In genomic region chr11:84306158-84306742, GRCm38 (mm10) we compare ENCODE assay signal across 25 mouse cellular contexts.
DNase-seq lines count a peak whose midpoint lies in the region; ATAC-seq lines count a peak whose summit lies in the region.
"Had no signal": no experiment of that assay in that cellular context is flagged by ENCODE, and none has a peak within 500 bp of the region (broad histone marks: within the 10 kb centered on the region; RNA-seq: fewer than 3 reads in every experiment).

No protein-coding gene starts in this region.

- no peaks in the 10 kb centered on the region for H3K27me3 ChIP-seq in forebrain, embryonic 12.5 days
- no peaks in the 10 kb centered on the region for H3K27me3 ChIP-seq in forebrain, embryonic 16.5 days (replicated peaks; ENCODE audit: control insufficient read depth, insufficient read depth, low read length)
- no peaks in the 10 kb centered on the region for H3K27me3 ChIP-seq in midbrain, embryonic 11.5 days (ENCODE audit: control insufficient read depth, insufficient read depth, low read length)
- no peaks in the 10 kb centered on the region for H3K27me3 ChIP-seq in midbrain, embryonic 10.5 days (ENCODE audit: low read depth, poor library complexity, severe bottlenecking)
- H3K27me3 ChIP-seq: CH12.LX; forebrain, embryonic 15.5 days; hindbrain, embryonic 13.5 days had no signal

- H3K4me2 ChIP-seq in forebrain, embryonic 12.5 days, result no peak overlapping the region
- no peak overlapping the region for H3K4me2 ChIP-seq in forebrain, embryonic 16.5 days (ENCODE audit: low read length)
- H3K4me2 ChIP-seq in midbrain, embryonic 11.5 days, result no peak overlapping the region
- H3K4me2 ChIP-seq: forebrain, embryonic 15.5 days; heart, embryonic 11.5 days; hindbrain, embryonic 13.5 days had no signal

- peak; percentile 35 for DNase-seq in midbrain, embryonic 11.5 days (ENCODE audit: low spot score, missing footprints)
- DNase-seq in midbrain, embryonic 10.5 days (ENCODE audit: low spot score), result no peak
- peak; percentile 30 for DNase-seq in retina, postnatal 1 day
- no peak for DNase-seq in retina, embryonic 14.5 days (ENCODE audit: low spot score)
- no peak for DNase-seq in left cerebral cortex, postnatal 14 days (ENCODE audit: low spot score in 2 of 2)
- DNase-seq: adrenal gland, adult 8-10 months; adrenal gland, postnatal 25 days; B cell, adult 2 months; cerebellum, adult 18-20 months; cerebellum, adult 9-10 months; cerebellum, postnatal 14 days; gastrocnemius, postnatal 10 days; gastrocnemius, postnatal 36 days; heart, adult 11 months; heart, postnatal 36 days had no signal

- intact Hi-C loops in left cerebral cortex, postnatal 14 days (cut with DNase I), result no loop called here

- H3K36me3 ChIP-seq in forebrain, embryonic 12.5 days (replicated peaks), result 0 out of 2 replicates have a peak, but pooled peaks cover 2% of the 10 kb centered on the region
- no peaks in the 10 kb centered on the region for H3K36me3 ChIP-seq in forebrain, embryonic 16.5 days (ENCODE audit: control insufficient read depth, insufficient read depth)
- H3K36me3 ChIP-seq in midbrain, embryonic 11.5 days (ENCODE audit: control insufficient read depth, insufficient read depth, low read length), result no peaks in the 10 kb centered on the region
- H3K36me3 ChIP-seq in midbrain, embryonic 10.5 days, result peaks cover 28% of the 10 kb centered on the region
- H3K36me3 ChIP-seq: forebrain, embryonic 15.5 days had no signal

- H3K4me3 ChIP-seq in forebrain, embryonic 12.5 days (replicated peaks), result no peak overlapping the region
- no peak overlapping the region for H3K4me3 ChIP-seq in forebrain, embryonic 16.5 days (replicated peaks; ENCODE audit: low read length)
- no peak overlapping the region for H3K4me3 ChIP-seq in midbrain, embryonic 11.5 days (ENCODE audit: low read depth, low read length)
- H3K4me3 ChIP-seq in midbrain, embryonic 10.5 days, result no peak overlapping the region
- H3K4me3 ChIP-seq: forebrain, embryonic 15.5 days; hindbrain, embryonic 10.5 days; hindbrain, embryonic 13.5 days had no signal

- WGBS in forebrain, embryonic 12.5 days, result 43% methylated on average over 6 of the region's 6 CpGs
- WGBS in forebrain, embryonic 16.5 days, result 24% methylated on average over 6 of the region's 6 CpGs
- 92% methylated on average over 6 of the region's 6 CpGs for WGBS in midbrain, embryonic 11.5 days
- 93% methylated on average over 6 of the region's 6 CpGs for WGBS in midbrain, embryonic 10.5 days

- no peak overlapping the region for H3K9ac ChIP-seq in forebrain, embryonic 12.5 days
- no peak overlapping the region for H3K9ac ChIP-seq in forebrain, embryonic 16.5 days (replicated peaks; ENCODE audit: low read depth, low read length)
- no peak overlapping the region for H3K9ac ChIP-seq in midbrain, embryonic 11.5 days (ENCODE audit: low read length)
- H3K9ac ChIP-seq: forebrain, embryonic 15.5 days; hindbrain, embryonic 13.5 days had no signal

- H3K27ac ChIP-seq in forebrain, embryonic 12.5 days, result no peak overlapping the region
- no peak overlapping the region for H3K27ac ChIP-seq in forebrain, embryonic 16.5 days (ENCODE audit: low read length)
- no peak overlapping the region for H3K27ac ChIP-seq in midbrain, embryonic 11.5 days (ENCODE audit: low read depth, low read length)
- no peak overlapping the region for H3K27ac ChIP-seq in midbrain, embryonic 10.5 days (replicated peaks)
- H3K27ac ChIP-seq: forebrain, embryonic 15.5 days; hindbrain, embryonic 10.5 days had no signal

- H3K4me1 ChIP-seq in forebrain, embryonic 12.5 days, result no peaks in the 10 kb centered on the region
- no peaks in the 10 kb centered on the region for H3K4me1 ChIP-seq in forebrain, embryonic 16.5 days (replicated peaks; ENCODE audit: control insufficient read depth, insufficient read depth, low read length)
- H3K4me1 ChIP-seq in midbrain, embryonic 11.5 days (ENCODE audit: control insufficient read depth, insufficient read depth, low read length), result no peaks in the 10 kb centered on the region
- H3K4me1 ChIP-seq in midbrain, embryonic 10.5 days, result no peaks in the 10 kb centered on the region
- H3K4me1 ChIP-seq: forebrain, embryonic 15.5 days; hindbrain, embryonic 10.5 days; hindbrain, embryonic 13.5 days had no signal

- H3K9me3 ChIP-seq in forebrain, embryonic 12.5 days, result no peaks in the 10 kb centered on the region
- no peaks in the 10 kb centered on the region for H3K9me3 ChIP-seq in forebrain, embryonic 16.5 days (ENCODE audit: control insufficient read depth, low read length)
- no peaks in the 10 kb centered on the region for H3K9me3 ChIP-seq in midbrain, embryonic 11.5 days (ENCODE audit: control insufficient read depth, low read length)
- no peaks in the 10 kb centered on the region for H3K9me3 ChIP-seq in midbrain, embryonic 10.5 days (replicated peaks)
- H3K9me3 ChIP-seq: forebrain, embryonic 15.5 days; G1E; hindbrain, embryonic 10.5 days; hindbrain, embryonic 13.5 days had no signal

- peak; percentile 67; the same call in 1 of the 2 replicates for ATAC-seq in forebrain, embryonic 12.5 days (ENCODE audit: low FRiP score)
- no peak for ATAC-seq in forebrain, embryonic 16.5 days
- ATAC-seq in midbrain, embryonic 11.5 days (ENCODE audit: low FRiP score), result no peak
- ATAC-seq: activated CD4-positive, CD25-positive, alpha-beta regulatory T cell, adult 4 months; forebrain, embryonic 15.5 days; intestine, postnatal 0 days had no signal

Comparison
In these comparisons a context has a peak if more than half of its experiments do, and no peak if none do; other contexts are left out.
1. DNase-seq: peak in midbrain, embryonic 11.5 days (single experiment) and retina, postnatal 1 day (single experiment); none in midbrain, embryonic 10.5 days (single experiment), retina, embryonic 14.5 days (single experiment) and left cerebral cortex, postnatal 14 days (0 of 2).